Mouse (Mus musculus) layer of hippocampus, adult 11-12 months (tissue): Measurements from ENCODE around the gene Tmem98.

Experiments
- DNase-seq: peaks from one replicate; pipeline ENCODE4 v3.0.0; 2022; ENCODE audit warnings: low spot score

Gene Tmem98

DNA sequence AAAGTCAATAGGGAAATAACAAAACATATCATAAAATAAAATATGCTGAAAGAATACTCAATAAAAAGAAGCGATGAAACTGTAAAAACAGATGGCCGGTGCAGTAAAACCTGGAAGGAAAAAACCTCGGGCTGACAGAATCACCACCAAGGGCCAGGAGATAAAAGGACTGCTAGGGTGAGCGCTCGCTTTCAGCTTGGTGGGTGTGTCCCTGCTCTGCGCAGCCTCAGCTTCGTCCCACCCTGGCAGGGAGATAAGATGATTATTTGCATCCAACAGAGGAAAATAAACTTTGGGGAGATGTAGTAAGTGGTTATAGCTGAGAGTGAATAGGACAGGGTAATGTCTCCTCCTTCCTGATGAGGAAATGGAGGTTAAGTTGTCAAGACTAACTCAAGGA, 44.9 kb downstream of the Tmem98 start:
- no peak for DNase-seq

DNA sequence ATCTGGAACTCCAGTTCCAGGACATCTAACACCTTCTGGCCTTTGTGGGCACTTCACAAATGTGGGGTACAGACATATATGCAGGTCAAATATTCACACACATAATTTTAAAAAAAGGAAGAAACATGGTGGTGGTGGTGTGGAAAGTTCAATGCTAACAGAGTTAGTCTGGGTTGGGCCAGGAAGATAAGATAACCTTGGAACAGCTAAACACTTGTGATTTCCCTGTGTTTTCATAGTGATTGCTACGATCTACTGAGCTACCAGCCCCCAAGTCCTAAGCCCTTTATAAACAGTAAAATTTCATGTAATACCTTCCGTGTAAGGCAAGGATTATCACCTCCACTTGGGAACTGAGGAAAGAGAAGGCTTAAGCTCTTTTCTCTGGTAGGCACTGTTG, 46.9 kb downstream of the Tmem98 start:
- DNase-seq, result no peak

DNA sequence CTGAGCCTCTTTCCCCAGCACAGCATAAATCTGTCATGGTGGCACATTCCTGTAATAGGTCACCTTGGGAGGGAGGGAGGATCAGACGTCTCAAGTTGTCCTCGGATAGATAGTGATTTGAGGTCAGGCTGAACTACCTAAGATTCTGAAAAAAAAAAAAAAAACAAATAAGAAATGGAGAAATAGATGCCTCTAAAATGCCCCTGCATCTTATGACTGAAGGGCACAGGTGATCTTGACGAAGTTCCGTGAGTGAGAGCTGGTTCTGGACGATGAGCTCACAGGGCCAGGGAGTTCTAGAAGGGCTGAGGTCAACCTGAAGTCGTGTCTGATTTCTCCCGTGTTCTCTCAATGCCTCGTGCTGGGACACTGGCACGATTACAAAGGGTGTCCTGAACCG, 48.1 kb downstream of the Tmem98 start, which contains the start of gene Spaca3:
TSS of gene Spaca3 (plus strand) at position 301 of the 400 bp plus-strand sequence.
- DNase-seq, result no peak

DNA sequence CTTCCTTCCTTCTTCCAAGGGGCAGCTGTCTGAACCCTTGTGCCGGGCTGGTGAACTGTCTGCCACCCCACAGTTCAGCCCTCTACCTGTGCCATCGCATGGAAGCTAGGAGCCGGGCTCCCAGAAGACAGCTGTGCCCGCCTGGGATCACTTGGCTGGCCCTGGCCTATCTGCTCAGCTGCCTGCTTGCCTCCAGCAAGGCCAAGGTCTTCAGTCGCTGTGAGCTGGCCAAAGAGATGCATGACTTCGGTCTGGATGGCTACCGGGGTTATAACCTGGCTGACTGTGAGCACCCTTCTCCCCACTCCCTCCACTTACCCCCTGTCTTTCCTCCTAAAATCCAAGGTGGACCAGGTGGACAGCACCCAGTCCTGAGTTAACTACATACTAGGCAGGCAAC, 53.0 kb downstream of the Tmem98 start:
- no peak for DNase-seq

DNA sequence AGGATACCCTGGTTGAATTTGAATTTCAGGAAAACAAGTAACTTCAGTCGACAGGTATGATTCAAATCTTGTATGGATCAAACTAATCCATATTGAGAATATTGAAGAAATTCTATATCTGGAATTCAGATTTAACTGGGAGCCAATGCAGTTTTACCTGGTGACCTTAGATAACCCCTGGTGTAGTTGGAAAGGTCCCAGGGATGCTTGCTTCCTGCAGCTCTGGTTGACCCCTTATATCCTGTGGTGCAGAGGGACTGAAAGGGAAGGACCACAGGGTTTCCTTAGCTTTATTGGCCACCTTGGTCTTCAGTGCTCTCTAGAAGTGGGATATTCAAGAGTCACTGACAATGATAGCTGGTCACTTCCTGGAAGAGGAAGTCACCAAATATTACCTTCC, 58.1 kb downstream of the Tmem98 start:
- no peak for DNase-seq
